In genomic region chr6:146939026-146939425, GRCm38 (mm10) we compare ENCODE assay signal across 15 mouse cellular contexts. TPM values are rescaled to one million over a fixed set of nuclear protein-coding genes. Genes with fewer than 3 reads are reported as not detected.
DNase-seq lines count a peak whose midpoint lies in the region; ATAC-seq lines count a peak whose summit lies in the region.
"Had no signal": no experiment of that assay in that cellular context is flagged by ENCODE, and none has a peak within 500 bp of the region (broad histone marks: within the 10 kb centered on the region; RNA-seq: fewer than 3 reads in every experiment).

No protein-coding gene starts in this region.

- H3K36me3 ChIP-seq in forebrain, embryonic 14.5 days (ENCODE audit: control insufficient read depth, insufficient read depth, low read length), result no peaks in the 10 kb centered on the region
- H3K36me3 ChIP-seq: hindbrain, embryonic 15.5 days had no signal

- H3K4me2 ChIP-seq in forebrain, embryonic 14.5 days (ENCODE audit: low read length), result no peak overlapping the region
- H3K4me2 ChIP-seq: hindbrain, embryonic 15.5 days had no signal

- H3K27ac ChIP-seq in forebrain, embryonic 14.5 days (ENCODE audit: low read depth, low read length), result no peak overlapping the region
- H3K27ac ChIP-seq: hindbrain, embryonic 15.5 days; liver, embryonic 14.5 days had no signal

- 91% methylated on average over 8 of the region's 8 CpGs for WGBS in forebrain, embryonic 14.5 days

- ATAC-seq in CD4-positive, CD25-positive, alpha-beta regulatory T cell, adult 4 months, result no peak
- no peak for ATAC-seq in forebrain, embryonic 14.5 days

- H3K4me1 ChIP-seq in forebrain, embryonic 14.5 days (ENCODE audit: control insufficient read depth, insufficient read depth, low read length), result no peaks in the 10 kb centered on the region
- H3K4me1 ChIP-seq: hindbrain, embryonic 15.5 days had no signal

- H3K27me3 ChIP-seq in forebrain, embryonic 14.5 days (replicated peaks; ENCODE audit: control insufficient read depth, insufficient read depth, low read length), result no peaks in the 10 kb centered on the region
- H3K27me3 ChIP-seq: CH12.LX; hindbrain, embryonic 15.5 days had no signal

- peak; percentile 41 for DNase-seq in lung, postnatal 36 days
- no peak for DNase-seq in lung, postnatal 10 days
- peak; percentile 63 for DNase-seq in gonadal fat pad, adult 2 months (ENCODE audit: low read depth)
- peak; percentile 55 for DNase-seq in kidney, postnatal 36 days
- DNase-seq in urinary bladder, postnatal 36 days (ENCODE audit: low spot score in 2 of 2), result peak; percentile 84
- no peak for DNase-seq in forebrain, embryonic 14.5 days (ENCODE audit: low spot score)
- DNase-seq in natural killer cell, adult 2 months (ENCODE audit: low spot score in 2 of 2), result no peak
- DNase-seq: cerebellum, adult 11-12 months had no signal

- no peak overlapping the region for H3K9ac ChIP-seq in forebrain, embryonic 14.5 days (ENCODE audit: low read length)
- H3K9ac ChIP-seq: hindbrain, embryonic 15.5 days; liver, embryonic 14.5 days had no signal

- no peaks in the 10 kb centered on the region for H3K9me3 ChIP-seq in forebrain, embryonic 14.5 days (replicated peaks; ENCODE audit: control insufficient read depth, low read length)
- H3K9me3 ChIP-seq: hindbrain, embryonic 15.5 days had no signal

- no peak overlapping the region for H3K4me3 ChIP-seq in forebrain, embryonic 14.5 days (ENCODE audit: low read depth, low read length)
- H3K4me3 ChIP-seq: erythroblast, embryonic 14.5 days; hindbrain, embryonic 15.5 days had no signal

RNA-seq across cellular contexts. Expression of gene 1700034J05Rik, which starts 15.2 kb away (rescaled TPM):
- 0.18 and 0.48 TPM in 2 replicates for polyA plus RNA-seq in gonadal fat pad, adult 2 months (2012; rRNA removed)
- polyA plus RNA-seq in CD4-positive, CD25-positive, alpha-beta regulatory T cell, adult 4 months (2017; shearing (Covaris generic)), result not detected
- polyA plus RNA-seq in forebrain, embryonic 14.5 days (2014; fragmentation: Nextera tagmentation; extraction: Ambion mirVana), result not detected in 2 replicates
- polyA plus RNA-seq: erythroblast, embryonic 14.5 days; frontal cortex, adult 2 months; liver, embryonic 14.5 days; thymus, postnatal 0 days had no signal

RNA-seq across cellular contexts. Expression of gene Ppfibp1, which starts 50.7 kb away (rescaled TPM):
- polyA plus RNA-seq in gonadal fat pad, adult 2 months (2012; rRNA removed), result 25.5 and 27.2 TPM in 2 replicates
- polyA plus RNA-seq in CD4-positive, CD25-positive, alpha-beta regulatory T cell, adult 4 months (2017; shearing (Covaris generic)), result 10 to 100 TPM in 1 of 2 experiments, 1 to 10 TPM in 1; 5.8 to 10.1 TPM
- polyA plus RNA-seq in forebrain, embryonic 14.5 days (2014; fragmentation: Nextera tagmentation; extraction: Ambion mirVana), result 10.9 and 15.9 TPM in 2 replicates
- polyA plus RNA-seq: erythroblast, embryonic 14.5 days had no signal

Comparison
In these comparisons a context has a peak if more than half of its experiments do, and no peak if none do; other contexts are left out.
1. DNase-seq: peak in lung, postnatal 36 days (single experiment), gonadal fat pad, adult 2 months (single experiment), kidney, postnatal 36 days (2 of 2) and urinary bladder, postnatal 36 days (2 of 2); none in lung, postnatal 10 days (single experiment), forebrain, embryonic 14.5 days (single experiment) and natural killer cell, adult 2 months (0 of 2).